In the genomic region with DNA sequence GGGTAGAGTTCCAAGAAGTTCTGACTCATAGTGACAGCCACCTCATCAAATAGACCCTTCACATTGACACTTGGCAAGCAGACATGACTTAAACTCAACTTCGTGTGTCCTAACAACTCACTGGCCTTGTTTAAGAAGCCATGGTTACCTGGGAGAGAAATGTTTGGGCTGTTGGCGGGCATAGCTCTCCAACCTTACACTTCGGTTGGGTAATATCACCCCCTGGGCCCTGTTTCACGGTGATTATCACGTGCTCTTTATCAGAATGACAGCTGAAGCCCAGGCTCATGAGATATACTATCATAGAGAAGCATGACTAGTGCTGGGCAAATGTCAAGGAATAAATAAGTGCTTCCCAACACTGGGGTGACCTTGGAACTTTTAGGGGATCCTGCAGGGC, we compare ENCODE assay signal across 26 mouse cellular contexts.
"Had no signal": no experiment of that assay in that cellular context is flagged by ENCODE, and none has a peak within 500 bp of the region (broad histone marks: within the 10 kb centered on the region; RNA-seq: fewer than 3 reads in every experiment).

No protein-coding gene starts in this region.

- H3K4me1 ChIP-seq: hindbrain, embryonic 10.5 days; hindbrain, embryonic 12.5 days; limb, embryonic 10.5 days; liver, embryonic 13.5 days; liver, embryonic 15.5 days had no signal

- ATAC-seq: forebrain, embryonic 16.5 days; hindbrain, embryonic 16.5 days; inflammation-experienced regulatory T-cells, adult 6 months; intestine, embryonic 16.5 days; liver, postnatal 0 days had no signal

- H3K27ac ChIP-seq: gastrocnemius, adult 2 months; hindbrain, embryonic 10.5 days; hindbrain, embryonic 12.5 days; hindbrain, embryonic 14.5 days; layer of hippocampus, adult 2 months; left cerebral cortex, adult 2 months; limb, embryonic 10.5 days; limb, embryonic 12.5 days; liver, embryonic 13.5 days; liver, embryonic 15.5 days had no signal

- H3K9ac ChIP-seq: hindbrain, embryonic 12.5 days; hindbrain, embryonic 14.5 days; limb, embryonic 12.5 days; liver, embryonic 13.5 days; liver, embryonic 15.5 days; liver, postnatal 0 days had no signal

- H3K4me2 ChIP-seq: hindbrain, embryonic 12.5 days; hindbrain, embryonic 14.5 days; limb, embryonic 12.5 days; liver, embryonic 11.5 days; liver, embryonic 13.5 days; liver, embryonic 15.5 days had no signal

- H3K36me3 ChIP-seq: hindbrain, embryonic 10.5 days; hindbrain, embryonic 12.5 days; limb, embryonic 10.5 days; limb, embryonic 12.5 days; liver, embryonic 13.5 days; liver, embryonic 15.5 days had no signal

- DNase-seq: gastrocnemius, adult 2 months; gastrocnemius, postnatal 10 days; gastrocnemius, postnatal 25 days; heart, postnatal 4 days; kidney, adult 18-20 months; kidney, adult 8-10 months; kidney, postnatal 10 days; kidney, postnatal 25 days; kidney, postnatal 4 days; liver; liver, embryonic 13.5 days; liver, postnatal 0 days; lung, adult 2 months had no signal

- H3K27me3 ChIP-seq: hindbrain, embryonic 12.5 days; liver, embryonic 13.5 days; liver, embryonic 15.5 days had no signal

- H3K9me3 ChIP-seq: hindbrain, embryonic 10.5 days; hindbrain, embryonic 12.5 days; limb, embryonic 10.5 days; limb, embryonic 12.5 days; liver, embryonic 13.5 days; liver, embryonic 15.5 days had no signal

- H3K4me3 ChIP-seq: gastrocnemius, adult 2 months; hindbrain, embryonic 10.5 days; hindbrain, embryonic 12.5 days; layer of hippocampus, adult 2 months; left cerebral cortex, adult 2 months; limb, embryonic 10.5 days; limb, embryonic 12.5 days; liver, embryonic 13.5 days; liver, embryonic 15.5 days had no signal
